Mouse (Mus musculus): ENCODE data around the gene Cxcl16.

GRCm38 (mm10) chr11:70469764-70470163 is 10.0 kb upstream of the Cxcl16 start:
- TF ChIP-seq CTCF (IDR thresholded peaks at IDR 0.05; ENCODE audit: insufficient read depth, low read depth, low read length) (no peak), POLR2A (IDR thresholded peaks at IDR 0.05; ENCODE audit: insufficient read depth, low read depth, low read length) (no peak)

Data from olfactory bulb, adult 2 months (tissue).